Mouse (Mus musculus): ENCODE data around the gene Fgfr2.

Fgfr2 gene

DNA sequence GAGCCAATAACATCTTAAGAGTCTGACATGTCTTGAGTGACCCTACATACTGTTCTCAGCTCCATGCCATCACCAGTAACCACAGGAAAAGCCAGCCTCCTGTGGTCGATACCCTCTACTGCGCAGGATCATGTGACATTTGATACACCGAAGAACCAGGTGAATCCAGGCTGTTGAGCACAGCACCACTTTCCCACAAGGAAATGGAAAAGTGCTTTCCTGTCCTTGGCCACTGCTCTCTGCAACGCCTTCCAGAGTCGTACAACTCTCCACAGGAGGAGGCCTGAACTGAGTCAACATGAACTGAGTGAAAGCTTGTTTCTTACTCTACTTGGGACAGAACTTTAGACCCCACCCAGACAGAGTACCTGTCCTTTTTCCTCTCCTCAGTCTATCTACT lies 321.6 kb downstream of the Fgfr2 start:
- DNase-seq (ENCODE audit: low read depth) = peak; percentile 35

DNA sequence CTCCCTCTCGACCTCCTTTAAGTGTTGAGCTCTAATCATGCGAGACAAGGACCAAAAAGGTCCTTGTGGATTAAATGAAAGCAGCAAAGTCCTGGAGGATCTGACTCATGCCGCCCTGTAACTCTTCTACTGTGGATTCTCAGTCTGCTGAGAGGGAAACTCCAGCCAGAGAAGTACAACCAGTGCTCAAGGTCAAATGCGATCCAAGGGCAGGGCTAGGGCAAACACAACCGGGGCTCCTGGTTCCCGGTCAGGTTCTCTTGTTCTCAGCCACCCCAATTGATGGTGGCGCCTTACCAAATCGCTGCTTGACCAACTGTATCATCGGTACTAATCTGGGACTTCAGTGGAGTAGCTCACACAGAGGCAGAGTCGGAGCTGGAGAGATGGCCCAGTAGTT lies 322.3 kb downstream of the Fgfr2 start:
- DNase-seq (ENCODE audit: low read depth) = no peak

- peak; percentile 82 for DNase-seq (ENCODE audit: low read depth)
These were observed 323.8 kb downstream of the Fgfr2 start for GRCm38 (mm10) chr7:132799119-132800016.

GRCm38 (mm10) chr7:132795141-132795540 lies 328.0 kb downstream of the Fgfr2 start:
- DNase-seq (ENCODE audit: low read depth) = no peak

DNA sequence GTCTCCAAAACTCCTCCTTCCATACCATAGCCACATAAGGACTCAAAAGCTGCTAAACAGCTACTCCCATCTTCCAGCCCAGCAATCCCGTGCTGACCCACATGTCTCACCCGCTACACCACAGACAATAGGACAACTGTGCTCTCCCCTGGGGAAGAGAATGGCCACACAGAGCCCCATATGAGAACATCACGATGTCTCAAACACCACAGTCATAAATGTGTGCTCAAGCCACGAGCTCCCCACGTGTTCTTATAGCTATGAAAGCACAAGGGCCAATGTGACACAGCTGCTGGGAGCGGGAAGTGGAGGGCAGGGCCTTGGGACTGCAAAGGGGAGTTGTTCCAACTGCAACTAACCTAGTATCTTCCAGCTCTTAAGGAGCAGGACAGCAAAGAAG lies 329.7 kb downstream of the Fgfr2 start:
- DNase-seq (ENCODE audit: low read depth) = no peak

- DNase-seq (ENCODE audit: low read depth) = no peak
These were observed 332.5 kb downstream of the Fgfr2 start for GRCm38 (mm10) chr7:132790447-132791219.

- DNase-seq (ENCODE audit: low read depth) = no peak
These were observed 334.3 kb downstream of the Fgfr2 start for GRCm38 (mm10) chr7:132788826-132789225.

DNA sequence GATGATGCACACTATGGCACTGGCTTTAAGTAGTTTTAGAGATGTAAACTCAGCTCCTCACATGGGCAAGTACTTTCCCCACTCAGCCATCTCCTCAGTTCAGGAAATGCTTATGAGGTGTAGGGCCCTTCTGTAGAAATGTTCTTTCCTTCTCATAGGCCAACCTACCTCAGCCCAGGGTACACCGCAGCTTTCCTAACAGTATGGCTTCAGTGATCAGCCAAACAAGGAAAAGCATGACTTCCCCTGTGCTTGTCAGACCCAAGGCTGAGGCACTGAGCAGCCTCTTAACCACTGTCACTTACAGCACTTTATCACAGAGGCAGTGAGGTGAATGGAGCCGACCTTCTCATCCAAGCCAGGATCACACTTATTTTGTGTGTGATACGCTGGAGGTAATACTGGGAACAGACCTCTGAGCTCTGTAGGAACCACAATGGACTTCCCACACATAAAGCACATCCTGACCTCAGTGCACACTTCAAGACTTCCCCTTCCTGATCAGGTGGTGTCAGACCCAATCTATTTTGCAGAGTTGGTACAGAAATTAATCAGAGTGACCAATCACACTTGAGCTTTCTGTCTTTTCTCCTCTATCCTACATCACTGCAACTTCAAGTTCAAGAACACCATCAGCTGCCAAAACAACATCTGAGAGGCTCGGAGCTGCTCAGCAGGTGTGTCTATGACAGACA lies 335.5 kb downstream of the Fgfr2 start:
- DNase-seq (ENCODE audit: low read depth) = peak; percentile 33

GRCm38 (mm10) chr7:132787022-132787421 lies 336.1 kb downstream of the Fgfr2 start:
- no peak for DNase-seq (ENCODE audit: low read depth)

DNA sequence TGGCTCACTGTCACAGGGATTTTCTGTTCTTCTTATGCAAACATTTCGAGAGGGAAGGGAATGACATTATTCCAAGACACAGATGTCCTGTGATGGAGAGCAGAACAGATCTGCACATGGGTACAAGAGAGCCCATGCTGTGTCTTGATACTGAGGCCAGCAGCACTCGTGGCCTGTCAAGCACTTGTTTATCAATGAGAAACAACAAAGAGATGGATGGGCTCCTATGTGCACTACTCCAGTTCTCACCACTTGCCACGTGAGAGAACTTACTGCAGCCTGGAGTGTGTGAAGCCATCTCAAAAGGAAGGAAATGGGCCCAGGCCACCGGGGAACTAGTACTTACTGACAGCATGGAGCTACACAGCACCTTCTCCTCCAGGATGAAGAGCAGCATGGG lies 336.6 kb downstream of the Fgfr2 start:
- no peak for DNase-seq (ENCODE audit: low read depth)

- no peak for DNase-seq (ENCODE audit: low read depth)
These were observed 337.1 kb downstream of the Fgfr2 start for GRCm38 (mm10) chr7:132786011-132786410.

DNA sequence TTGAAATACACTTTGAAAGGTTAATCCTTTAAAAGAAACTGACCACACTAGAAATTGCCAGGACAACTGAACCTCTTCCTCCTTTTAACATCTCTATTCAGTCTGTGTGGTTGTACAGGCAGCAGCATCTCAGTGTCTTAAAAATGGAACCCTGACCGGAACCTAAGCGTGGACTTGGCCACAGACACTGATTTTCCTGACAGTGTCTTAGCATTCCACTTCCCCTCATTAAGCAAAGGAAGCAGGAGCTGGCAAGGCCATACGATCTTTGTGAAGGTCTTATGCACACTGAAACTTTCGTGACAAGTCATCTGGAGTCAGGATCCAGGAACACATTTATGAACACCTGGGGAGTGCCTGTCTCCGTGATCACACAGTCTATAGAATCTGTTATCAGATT lies 339.0 kb downstream of the Fgfr2 start:
- DNase-seq (ENCODE audit: low read depth) = no peak

DNA sequence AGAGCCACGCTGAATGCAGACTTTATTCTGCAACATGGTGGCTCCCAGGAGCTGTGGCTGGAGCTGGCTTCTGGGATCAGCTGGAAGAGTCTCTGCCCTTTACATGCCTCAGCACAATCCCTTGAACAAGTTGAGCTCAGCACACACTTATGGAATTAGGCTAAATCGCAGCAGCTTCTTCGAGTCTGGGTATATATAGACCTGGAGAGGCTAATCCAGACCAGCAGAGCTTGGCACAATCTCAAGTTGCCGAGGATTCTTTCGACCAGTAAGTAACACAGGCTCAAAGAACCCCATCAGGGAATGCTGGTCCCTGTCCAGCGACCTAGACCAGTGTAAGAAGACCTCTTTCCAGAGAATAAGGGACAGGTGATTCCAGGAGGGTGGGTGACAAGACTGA lies 341.3 kb downstream of the Fgfr2 start:
- no peak for DNase-seq (ENCODE audit: low read depth)

GRCm38 (mm10) chr7:132781130-132781814 lies 341.9 kb downstream of the Fgfr2 start:
- DNase-seq (ENCODE audit: low read depth) = no peak

DNA sequence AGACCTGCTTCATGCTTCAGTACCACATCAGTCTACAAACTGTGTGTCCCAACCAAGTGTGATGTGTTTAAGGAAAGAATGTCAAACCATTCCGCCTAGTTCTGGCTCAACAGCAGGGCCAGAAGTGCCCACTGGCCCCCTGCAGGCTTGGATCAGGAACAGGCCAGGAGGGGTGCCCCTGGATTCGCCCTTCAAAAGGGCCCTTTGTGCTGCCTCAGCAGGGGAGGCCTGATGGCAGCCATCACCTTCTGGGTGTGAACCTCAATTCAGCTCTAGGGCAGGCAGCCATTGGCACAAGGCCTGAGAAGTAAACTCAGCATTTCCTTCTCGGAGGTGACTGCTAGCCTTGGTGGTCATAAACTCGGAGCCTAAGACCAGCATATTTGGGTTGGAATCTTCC lies 342.5 kb downstream of the Fgfr2 start:
- DNase-seq (ENCODE audit: low read depth) = no peak

DNA sequence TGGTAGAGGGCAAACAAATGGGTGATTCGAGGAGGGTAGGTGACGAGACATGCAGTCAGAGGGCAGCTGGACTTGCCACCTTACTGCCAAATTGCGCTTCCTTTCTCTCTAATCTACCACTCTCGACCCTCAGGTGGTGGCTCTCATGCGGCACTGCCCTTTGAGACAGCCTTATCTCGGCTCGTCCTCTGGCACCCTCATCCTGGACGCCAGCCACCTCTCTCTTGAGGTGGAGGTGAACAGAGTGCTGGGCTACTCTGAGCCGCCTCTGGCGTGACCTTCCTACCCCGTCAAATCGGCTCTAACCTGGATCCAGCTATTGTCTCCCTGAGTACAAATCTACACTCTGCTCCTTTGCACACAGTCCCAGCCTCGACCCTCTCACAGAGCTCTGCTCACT lies 344.5 kb downstream of the Fgfr2 start:
- DNase-seq (ENCODE audit: low read depth) = no peak

DNA sequence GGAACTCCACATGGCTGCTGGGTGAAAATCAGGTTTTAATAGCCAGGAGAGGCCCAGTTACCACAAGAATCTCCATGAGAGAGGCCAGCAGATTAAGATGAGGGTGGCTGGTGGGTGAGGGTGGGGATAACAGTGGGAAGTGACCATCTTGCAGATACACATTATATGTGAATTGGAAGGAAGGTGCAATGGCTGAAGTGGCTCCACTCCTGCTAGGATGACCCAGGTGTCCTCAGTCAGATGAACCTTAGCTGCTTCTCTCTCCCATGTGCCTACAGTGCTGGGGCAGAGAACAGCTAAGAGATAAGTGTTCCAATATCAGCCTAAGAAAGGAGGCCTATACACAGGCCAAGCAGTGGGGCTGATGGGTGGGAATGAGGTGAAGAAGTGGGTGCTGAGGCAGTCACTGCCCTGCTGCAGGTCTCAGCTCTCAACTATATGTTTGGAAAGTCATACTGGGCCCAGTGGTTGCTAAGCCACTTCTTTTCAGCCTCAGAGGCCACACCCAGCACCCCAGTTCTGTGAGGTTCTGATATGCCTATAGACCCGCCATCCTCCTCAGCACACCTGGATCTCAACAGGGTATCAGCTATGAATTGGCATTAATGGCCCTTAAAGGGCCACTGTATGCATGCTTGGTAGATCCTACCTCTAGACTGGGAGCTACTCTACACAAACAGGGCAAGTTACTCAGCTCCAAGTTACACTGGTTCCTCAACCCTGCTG lies 345.3 kb downstream of the Fgfr2 start:
- no peak for DNase-seq (ENCODE audit: low read depth)

GRCm38 (mm10) chr7:132777117-132777516 lies 346.0 kb downstream of the Fgfr2 start:
- DNase-seq (ENCODE audit: low read depth) = peak; percentile 5

GRCm38 (mm10) chr7:132776338-132777111 lies 346.6 kb downstream of the Fgfr2 start:
- peak; percentile 11 for DNase-seq (ENCODE audit: low read depth)

- no peak for DNase-seq (ENCODE audit: low read depth)
These were observed 347.2 kb downstream of the Fgfr2 start for GRCm38 (mm10) chr7:132775922-132776321.

DNA sequence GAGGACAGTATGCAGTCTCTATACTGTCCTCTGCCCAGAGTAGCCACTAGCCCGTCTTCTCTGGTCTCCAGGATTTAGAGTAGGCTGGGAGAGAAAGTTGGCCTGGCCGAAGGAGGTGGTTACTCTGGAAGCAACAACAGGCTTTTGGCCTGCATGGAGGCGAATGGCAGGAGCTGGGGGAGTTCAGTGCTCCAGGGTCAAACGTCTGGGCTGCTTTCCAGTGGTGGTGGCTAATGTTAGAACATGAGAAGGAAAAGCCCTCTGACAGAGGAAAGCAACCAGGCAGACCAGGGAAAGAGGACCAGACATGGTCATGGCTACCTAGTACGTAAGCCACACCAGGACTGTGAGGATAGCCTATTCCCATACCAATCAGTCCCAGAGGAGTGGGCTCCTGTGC lies 347.8 kb downstream of the Fgfr2 start:
- no peak for DNase-seq (ENCODE audit: low read depth)

Data from 416B (cell line).